Mouse (Mus musculus): ENCODE results near the gene Tcaim. TPM values are rescaled to one million over a fixed set of nuclear protein-coding genes. Genes with fewer than 3 reads are reported as not detected.

Tcaim gene
- total and polyA plus RNA-seq, 3 experiments = 2.7 to 3.6 TPM; not detected in 1

DNA sequence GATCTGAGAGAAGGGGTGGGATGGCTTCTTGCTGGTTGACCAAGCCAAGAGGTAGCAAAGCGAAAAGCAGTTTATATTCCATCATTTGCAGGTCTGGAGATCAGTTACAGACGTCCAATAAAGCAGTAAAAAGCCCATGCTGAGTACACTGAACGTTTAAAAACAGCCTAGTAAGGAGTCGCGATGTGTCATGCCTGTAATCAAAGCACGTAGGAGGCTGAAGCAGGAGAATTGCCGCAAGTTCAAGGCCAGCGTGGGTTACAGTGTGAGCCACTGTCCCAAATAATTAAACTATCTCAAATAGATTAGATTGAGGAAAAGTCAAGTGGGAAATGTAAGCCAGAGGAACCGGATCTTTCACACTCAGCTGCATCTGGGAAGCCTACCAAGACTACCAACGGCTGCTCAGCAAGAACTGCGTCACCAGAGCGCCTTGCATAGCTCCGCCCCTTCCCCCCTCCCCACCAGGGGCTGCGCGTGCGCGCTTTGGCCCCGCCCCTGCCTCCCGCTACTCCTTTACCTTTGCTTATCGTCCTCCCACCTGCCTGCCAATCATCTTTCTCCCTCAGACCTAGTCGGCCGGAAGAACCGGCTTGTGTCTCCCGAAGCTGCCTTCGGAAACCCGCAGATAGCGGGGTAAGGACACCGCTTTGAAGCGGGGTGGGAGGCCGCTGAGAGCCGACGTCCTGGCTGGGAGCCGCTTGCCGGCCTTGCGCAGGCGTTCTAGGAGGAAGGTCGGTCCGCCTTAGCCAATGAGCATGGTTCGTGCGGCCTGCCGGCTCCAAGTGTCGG lies at the start of gene Tcaim (continued):
- TF ChIP-seq POLR2AphosphoS2 (IDR thresholded peaks at IDR 0.05; ENCODE audit: low read length) (no peak; the same call in 1 of the 2 replicates), CHD2 (IDR thresholded peaks at IDR 0.05; ENCODE audit: low read length) (no peak), POLR2AphosphoS5 (IDR thresholded peaks at IDR 0.05; ENCODE audit: borderline replicate concordance, low read depth, low read length) (no peak), RCOR1 (IDR thresholded peaks at IDR 0.05; ENCODE audit: low read depth, low read length) (peak; percentile 37; the same call in 1 of the 2 replicates), ZNF384 (IDR thresholded peaks at IDR 0.05; ENCODE audit: low read depth, low read length) (no peak)

DNA sequence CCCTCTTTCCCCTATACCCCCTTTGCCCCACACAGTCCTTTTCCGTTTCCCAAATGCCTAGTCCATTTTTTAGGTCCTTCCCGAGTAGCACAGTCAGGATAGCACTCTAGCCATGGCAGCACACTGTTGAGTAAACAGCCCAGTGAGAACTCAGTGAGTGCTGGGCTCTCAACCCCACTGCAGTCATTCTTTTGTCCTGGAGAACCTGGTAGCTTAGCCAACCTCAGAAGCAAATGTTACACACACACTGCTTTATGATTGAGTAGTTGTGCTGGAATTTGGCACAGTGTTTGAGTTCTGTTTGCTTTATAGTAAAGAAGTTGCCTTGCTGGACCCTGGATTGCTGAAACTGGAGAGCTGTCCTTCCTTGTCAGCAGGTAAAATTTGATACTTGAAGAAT lies 47.7 kb upstream of the Tcaim start:
- no peak for DNase-seq (ENCODE audit: low read depth, low spot score)
- H3K9me3 ChIP-seq (replicated peaks; ENCODE audit: insufficient read depth, low read length) = no peaks in the 10 kb centered on the region
- H3K27ac ChIP-seq (ENCODE audit: control insufficient read depth, low read depth, low read length) = no peak overlapping the region
- H3K4me1 ChIP-seq (ENCODE audit: control insufficient read depth in 1 of 2, insufficient read depth in 2 of 2, low read length in 2 of 2) = no peaks in the 10 kb centered on the region
- no peak for TF ChIP-seq MYB (IDR thresholded peaks at IDR 0.05; ENCODE audit: low read depth, low read length)
- TF ChIP-seq ZNF384 (IDR thresholded peaks at IDR 0.05; ENCODE audit: low read depth, low read length) = no peak
- no peak for TF ChIP-seq TCF12 (IDR thresholded peaks at IDR 0.05; ENCODE audit: low read depth, low read length)
- TF ChIP-seq ZMIZ1 (IDR thresholded peaks at IDR 0.05; ENCODE audit: low read depth, low read length) = no peak
- no peak for TF ChIP-seq MYC (IDR thresholded peaks at IDR 0.05; ENCODE audit: low read depth, low read length)
- no peak for TF ChIP-seq E2F4 (IDR thresholded peaks at IDR 0.05; ENCODE audit: borderline replicate concordance, low read depth, low read length)
- no peak for TF ChIP-seq CHD1 (IDR thresholded peaks at IDR 0.05; ENCODE audit: low read depth, low read length)
- no peak for TF ChIP-seq USF2 (IDR thresholded peaks at IDR 0.05; ENCODE audit: borderline replicate concordance in 1 of 2, insufficient read depth in 1 of 2, low read depth in 1 of 2, low read length in 2 of 2)
- TF ChIP-seq RCOR1 (IDR thresholded peaks at IDR 0.05; ENCODE audit: low read depth, low read length) = no peak
- TF ChIP-seq KAT2A (conservative IDR thresholded peaks at IDR 0.05; ENCODE audit: low read depth, low read length) = no peak
- no peaks in the 10 kb centered on the region for H3K36me3 ChIP-seq (ENCODE audit: control insufficient read depth in 1 of 2, insufficient read depth in 2 of 2, low read length in 2 of 2)
- H3K4me3 ChIP-seq (ENCODE audit: control insufficient read depth in 1 of 2, insufficient read depth in 1 of 2, low read depth in 2 of 2, low read length in 2 of 2) = no peak overlapping the region
- H3K27me3 ChIP-seq (ENCODE audit: control insufficient read depth in 1 of 2, insufficient read depth in 2 of 2, low read length in 2 of 2) = no peaks in the 10 kb centered on the region
- no peak overlapping the region for H3K9ac ChIP-seq (ENCODE audit: control insufficient read depth, low read depth, low read length, poor library complexity, severe bottlenecking)
- H3K79me2 ChIP-seq (ENCODE audit: control insufficient read depth, insufficient read depth, low read length, poor library complexity) = no peaks in the 10 kb centered on the region

DNA sequence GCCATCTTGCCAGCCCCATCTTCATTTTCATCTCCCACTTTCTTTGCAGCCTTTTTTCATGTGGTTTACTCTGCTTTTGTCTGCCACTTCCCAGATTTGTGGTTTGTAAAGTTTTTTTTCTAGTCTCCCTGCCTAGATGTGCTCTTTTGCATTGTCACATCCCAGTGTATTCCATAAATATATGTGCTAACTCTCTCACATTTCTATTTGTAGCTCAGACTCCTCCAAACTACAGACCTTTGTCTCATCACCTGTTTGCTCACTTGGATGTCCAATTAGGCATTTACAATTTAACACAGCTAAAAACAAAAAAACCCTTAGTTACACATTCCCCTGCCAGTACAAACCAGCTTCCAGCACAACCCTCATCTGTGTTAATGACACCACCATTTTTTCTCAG lies 45.2 kb upstream of the Tcaim start:
- Histone ChIP-seq H3K4me3 (ENCODE audit: control insufficient read depth in 1 of 2, insufficient read depth in 1 of 2, low read depth in 2 of 2, low read length in 2 of 2) (no peak overlapping the region), H3K36me3 (ENCODE audit: control insufficient read depth in 1 of 2, insufficient read depth in 2 of 2, low read length in 2 of 2) (no peaks in the 10 kb centered on the region), H3K9ac (ENCODE audit: control insufficient read depth, low read depth, low read length, poor library complexity, severe bottlenecking) (no peak overlapping the region), H3K27me3 (ENCODE audit: control insufficient read depth in 1 of 2, insufficient read depth in 2 of 2, low read length in 2 of 2) (no peaks in the 10 kb centered on the region), H3K9me3 (replicated peaks; ENCODE audit: insufficient read depth, low read length) (no peaks in the 10 kb centered on the region), H3K4me1 (ENCODE audit: control insufficient read depth in 1 of 2, insufficient read depth in 2 of 2, low read length in 2 of 2) (no peaks in the 10 kb centered on the region), H3K27ac (ENCODE audit: control insufficient read depth, low read depth, low read length) (no peak overlapping the region), H3K79me2 (ENCODE audit: control insufficient read depth, insufficient read depth, low read length, poor library complexity) (no peaks in the 10 kb centered on the region)
- DNase-seq (ENCODE audit: low read depth, low spot score) = no peak
- TF ChIP-seq ZC3H11A (IDR thresholded peaks at IDR 0.05; ENCODE audit: low read depth, low read length) (no peak), USF2 (IDR thresholded peaks at IDR 0.05; ENCODE audit: borderline replicate concordance in 1 of 2, insufficient read depth in 1 of 2, low read depth in 1 of 2, low read length in 2 of 2) (no peak), ELF1 (IDR thresholded peaks at IDR 0.05; ENCODE audit: low read depth, low read length) (no peak), CHD1 (IDR thresholded peaks at IDR 0.05; ENCODE audit: low read depth, low read length) (no peak), CHD2 (IDR thresholded peaks at IDR 0.05; ENCODE audit: low read length) (no peak), SMC3 (IDR thresholded peaks at IDR 0.05; ENCODE audit: low read depth, low read length) (no peak), ZMIZ1 (IDR thresholded peaks at IDR 0.05; ENCODE audit: low read depth, low read length) (no peak), RAD21 (IDR thresholded peaks at IDR 0.05; ENCODE audit: low read depth, low read length) (no peak), TAL1 (IDR thresholded peaks at IDR 0.05; ENCODE audit: low read length) (no peak), MYC (IDR thresholded peaks at IDR 0.05; ENCODE audit: low read depth, low read length) (no peak), MAZ (IDR thresholded peaks at IDR 0.05; ENCODE audit: low read depth, low read length) (no peak), MXI1 (IDR thresholded peaks at IDR 0.05; ENCODE audit: low read depth, low read length) (no peak)
